Mouse (Mus musculus) C2C12 (cell line): ENCODE results near the gene Mllt3. TPM values are rescaled to one million over a fixed set of nuclear protein-coding genes. Genes with fewer than 3 reads are reported as not detected.

Source experiments
- H3K27me3 ChIP-seq: one replicate; pipeline ENCODE4 v1.6.1; 2011; ENCODE audit not compliant: control insufficient read depth, insufficient read depth, insufficient read length
- H3K36me3 ChIP-seq: one replicate; pipeline ENCODE4 v1.6.1; 2011; ENCODE audit not compliant: control insufficient read depth, insufficient read depth
- H3K4me3 ChIP-seq: one replicate; pipeline ENCODE4 v1.5.1; 2011; ENCODE audit warnings: mild to moderate bottlenecking, control low read depth; ENCODE audit not compliant: poor library complexity, insufficient read depth, severe bottlenecking
- H3K79me2 ChIP-seq: one replicate; pipeline ENCODE4 v1.6.1; 2011; ENCODE audit not compliant: control insufficient read depth, insufficient read depth
- H3K79me3 ChIP-seq: one replicate; pipeline ENCODE4 v1.6.1; 2011; ENCODE audit warnings: low read depth, control low read depth
- H3ac ChIP-seq: one replicate; pipeline ENCODE3; 2011; ENCODE audit warnings: low read depth; ENCODE audit not compliant: control insufficient read depth, insufficient read length
- CEBPB ChIP-seq: IDR thresholded peaks from one replicate; pipeline ENCODE4 v1.6.1; 2011; ENCODE audit warnings: low read depth, mild to moderate bottlenecking, control low read depth, moderate library complexity
- CTCF ChIP-seq: IDR thresholded peaks from one replicate; pipeline ENCODE4 v1.5.1; 2011; ENCODE audit not compliant: control insufficient read depth, insufficient read depth, insufficient read length
- FOSL1 ChIP-seq: IDR thresholded peaks from one replicate; pipeline ENCODE4 v1.8.0; 2011; ENCODE audit warnings: mild to moderate bottlenecking, low read length; ENCODE audit not compliant: poor library complexity, insufficient read depth, severe bottlenecking
- MAX ChIP-seq: IDR thresholded peaks from one replicate; pipeline ENCODE4 v1.6.1; 2011; ENCODE audit warnings: mild to moderate bottlenecking, control low read depth
- MYOD1 ChIP-seq: IDR thresholded peaks from one replicate; pipeline ENCODE4 v1.6.1; 2011; ENCODE audit warnings: low read depth; ENCODE audit not compliant: control insufficient read depth, insufficient read length
- MYOG ChIP-seq: IDR thresholded peaks from one replicate; pipeline ENCODE4 v1.6.1; 2011; ENCODE audit not compliant: control insufficient read depth, insufficient read length; ENCODE audit errors: extremely low read depth
- USF1 ChIP-seq: IDR thresholded peaks from one replicate; pipeline ENCODE4 v1.6.1; 2011; ENCODE audit warnings: low read depth, mild to moderate bottlenecking, control low read depth, moderate library complexity
- polyA plus RNA-seq: library from polyadenylated mRNA; unstranded; fragments of >200 nt; fragmentation: generic; extraction: Trizol; gene quantifications from one replicate; pipeline ENCODE4 v1.2.1, GENCODE M21; 2012; ENCODE audit warnings: missing spikeins

The Mllt3 gene
- polyA plus RNA-seq, 1 experiment, result 8.1 TPM

- no peaks in the 10 kb centered on the region for H3K36me3 ChIP-seq
- no peak for TF ChIP-seq CTCF
- TF ChIP-seq MYOD1, result no peak
- TF ChIP-seq FOSL1, result no peak
- TF ChIP-seq USF1, result no peak
- no peak for TF ChIP-seq MAX
- TF ChIP-seq CEBPB, result no peak
- TF ChIP-seq MYOG, result no peak
- no peaks in the 10 kb centered on the region for H3K27me3 ChIP-seq
- H3K79me2 ChIP-seq, result no peaks in the 10 kb centered on the region
- H3K4me3 ChIP-seq, result no peak overlapping the region
- no peaks in the 10 kb centered on the region for H3K79me3 ChIP-seq
- H3ac ChIP-seq, result no peak overlapping the region
These were observed 132.0 kb downstream of the Mllt3 start for GRCm38 (mm10) chr4:87901166-87901565.

GRCm38 (mm10) chr4:87893498-87893897, 139.7 kb downstream of the Mllt3 start:
- no peak overlapping the region for H3K4me3 ChIP-seq
- peaks cover 3% of the 10 kb centered on the region for H3K79me3 ChIP-seq
- no peak overlapping the region for H3ac ChIP-seq
- no peaks in the 10 kb centered on the region for H3K27me3 ChIP-seq
- H3K36me3 ChIP-seq, result no peaks in the 10 kb centered on the region
- TF ChIP-seq MAX (no peak), CTCF (no peak), FOSL1 (no peak), CEBPB (no peak), MYOG (no peak)
- no peaks in the 10 kb centered on the region for H3K79me2 ChIP-seq

- Histone ChIP-seq H3K79me3 (peaks cover 3% of the 10 kb centered on the region), H3K27me3 (no peaks in the 10 kb centered on the region), H3K4me3 (no peak overlapping the region), H3ac (no peak overlapping the region), H3K79me2 (peaks cover 3% of the 10 kb centered on the region), H3K36me3 (no peaks in the 10 kb centered on the region)
- no peak for TF ChIP-seq MYOD1
- TF ChIP-seq MYOG, result no peak
- no peak for TF ChIP-seq CEBPB
- no peak for TF ChIP-seq CTCF
- no peak for TF ChIP-seq MAX
- no peak for TF ChIP-seq FOSL1
- no peak for TF ChIP-seq USF1
These were observed 140.2 kb downstream of the Mllt3 start for GRCm38 (mm10) chr4:87893012-87893411.

- no peaks in the 10 kb centered on the region for H3K79me3 ChIP-seq
- no peak for TF ChIP-seq FOSL1
- TF ChIP-seq USF1, result no peak
- TF ChIP-seq MYOG, result no peak
- TF ChIP-seq CTCF, result no peak
- TF ChIP-seq CEBPB, result no peak
- TF ChIP-seq MAX, result no peak
- TF ChIP-seq MYOD1, result no peak
- H3ac ChIP-seq, result no peak overlapping the region
- H3K27me3 ChIP-seq, result no peaks in the 10 kb centered on the region
- H3K4me3 ChIP-seq, result no peak overlapping the region
- H3K36me3 ChIP-seq, result no peaks in the 10 kb centered on the region
- peaks cover 4% of the 10 kb centered on the region for H3K79me2 ChIP-seq
These were observed 149.8 kb downstream of the Mllt3 start for GRCm38 (mm10) chr4:87883225-87883875.

- no peak for TF ChIP-seq CTCF
- no peak for TF ChIP-seq MAX
- TF ChIP-seq USF1, result no peak
- TF ChIP-seq CEBPB, result no peak
- TF ChIP-seq MYOG, result no peak
- no peak for TF ChIP-seq MYOD1
- TF ChIP-seq FOSL1, result no peak
- no peak overlapping the region for H3K4me3 ChIP-seq
- H3K79me3 ChIP-seq, result no peaks in the 10 kb centered on the region
- no peaks in the 10 kb centered on the region for H3K36me3 ChIP-seq
- no peak overlapping the region for H3ac ChIP-seq
- no peaks in the 10 kb centered on the region for H3K79me2 ChIP-seq
- no peaks in the 10 kb centered on the region for H3K27me3 ChIP-seq
These were observed 151.2 kb downstream of the Mllt3 start for GRCm38 (mm10) chr4:87881995-87882394.

- Histone ChIP-seq H3K79me2 (no peaks in the 10 kb centered on the region), H3K4me3 (no peak overlapping the region), H3K36me3 (no peaks in the 10 kb centered on the region), H3K79me3 (no peaks in the 10 kb centered on the region), H3ac (no peak overlapping the region), H3K27me3 (no peaks in the 10 kb centered on the region)
- TF ChIP-seq MYOG, result no peak
- TF ChIP-seq CTCF, result no peak
- TF ChIP-seq MYOD1, result no peak
- no peak for TF ChIP-seq FOSL1
- no peak for TF ChIP-seq MAX
- no peak for TF ChIP-seq USF1
- TF ChIP-seq CEBPB, result no peak
These were observed 151.6 kb downstream of the Mllt3 start for GRCm38 (mm10) chr4:87881583-87881982.
